Mouse (Mus musculus) bone marrow, adult 2 months (tissue): ENCODE measurements around the gene Serpina16.

Experiments used
- CTCF ChIP-seq: fragments of 200-500 bp; IDR thresholded peaks from 2 replicates; pipeline ENCODE4 v1.5.1; 2011; ENCODE audit warnings: low read length, control low read depth; ENCODE audit not compliant: control insufficient read depth, insufficient read depth
- POLR2A ChIP-seq: fragments of 200-500 bp; IDR thresholded peaks from 2 replicates; pipeline ENCODE4 v1.6.1; 2011; ENCODE audit warnings: low read depth, mild to moderate bottlenecking, control low read depth, low read length, borderline replicate concordance; ENCODE audit not compliant: control insufficient read depth

DNA sequence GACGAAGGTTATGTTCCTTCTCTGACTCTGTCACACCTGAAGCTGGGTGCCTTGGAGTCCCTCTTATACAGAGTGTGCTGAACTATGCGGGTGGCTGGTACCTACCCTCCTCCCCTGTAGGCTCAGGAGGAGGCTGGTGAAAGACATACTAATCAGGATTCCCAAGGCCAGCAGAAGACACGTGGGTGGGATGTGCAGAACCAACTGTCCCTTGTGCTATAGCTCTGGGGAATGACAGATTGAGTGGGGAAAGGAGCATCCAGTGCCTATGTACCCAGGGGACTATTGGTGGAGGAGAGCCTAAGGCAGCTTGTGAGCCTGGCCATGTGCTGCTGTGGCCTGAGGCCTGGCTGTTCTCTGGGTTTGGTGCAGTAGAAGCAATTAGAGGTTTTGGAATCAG is 10.1 kb upstream of the Serpina16 start:
- TF ChIP-seq CTCF (no peak), POLR2A (no peak)
